Mouse (Mus musculus) Patski (cell line): Measurements from ENCODE around the gene Mbd6. TPM values are rescaled to one million over a fixed set of nuclear protein-coding genes. Genes with fewer than 3 reads are reported as not detected.

Experiments used
- ATAC-seq: fragments of 100-300 bp; one replicate; pipeline ENCODE4 v1.8.0; 2021
- CTCF ChIA-PET: fragments of 350-600 bp; sonication (Branson Sonifier 250); formaldehyde crosslinking; loops from one replicate; lab custom pipeline; 2022; ENCODE audit warnings: inconsistent platforms; lab: Charles Lee
- POLR2A ChIA-PET: fragments of 350-600 bp; sonication (Branson Sonifier 250); formaldehyde crosslinking; loops from one replicate; lab custom pipeline; 2022; ENCODE audit warnings: antibody characterized with exemption, inconsistent platforms; lab: Charles Lee
- DNase-seq: peaks from one replicate; pipeline ENCODE4 v3.0.0-alpha.2; 2011; ENCODE audit warnings: low read depth, low spot score
- H3K27me3 ChIP-seq: fragments of 371-371 bp; one replicate; pipeline ENCODE4 v1.5.1; 2021
- CTCF ChIP-seq: fragments of 100-300 bp; IDR thresholded peaks from one replicate; pipeline ENCODE4 v1.5.1; 2021
- in situ Hi-C: fragments of 300-500 bp; cut with MboI; formaldehyde crosslinking; loops from 3 replicates; pipeline ENCODE4 v1.11.1; 2018; ENCODE audit warnings: low pct_unique_long_range_greater_than_20kb, mixed read lengths
- polyA plus RNA-seq: library from polyadenylated mRNA; unstranded; gene quantifications from one replicate; pipeline ENCODE4 v1.2.3, GENCODE M21; 2021

Gene Mbd6
- polyA plus RNA-seq, 1 experiment from 2014 or later: 55.1 TPM

DNA sequence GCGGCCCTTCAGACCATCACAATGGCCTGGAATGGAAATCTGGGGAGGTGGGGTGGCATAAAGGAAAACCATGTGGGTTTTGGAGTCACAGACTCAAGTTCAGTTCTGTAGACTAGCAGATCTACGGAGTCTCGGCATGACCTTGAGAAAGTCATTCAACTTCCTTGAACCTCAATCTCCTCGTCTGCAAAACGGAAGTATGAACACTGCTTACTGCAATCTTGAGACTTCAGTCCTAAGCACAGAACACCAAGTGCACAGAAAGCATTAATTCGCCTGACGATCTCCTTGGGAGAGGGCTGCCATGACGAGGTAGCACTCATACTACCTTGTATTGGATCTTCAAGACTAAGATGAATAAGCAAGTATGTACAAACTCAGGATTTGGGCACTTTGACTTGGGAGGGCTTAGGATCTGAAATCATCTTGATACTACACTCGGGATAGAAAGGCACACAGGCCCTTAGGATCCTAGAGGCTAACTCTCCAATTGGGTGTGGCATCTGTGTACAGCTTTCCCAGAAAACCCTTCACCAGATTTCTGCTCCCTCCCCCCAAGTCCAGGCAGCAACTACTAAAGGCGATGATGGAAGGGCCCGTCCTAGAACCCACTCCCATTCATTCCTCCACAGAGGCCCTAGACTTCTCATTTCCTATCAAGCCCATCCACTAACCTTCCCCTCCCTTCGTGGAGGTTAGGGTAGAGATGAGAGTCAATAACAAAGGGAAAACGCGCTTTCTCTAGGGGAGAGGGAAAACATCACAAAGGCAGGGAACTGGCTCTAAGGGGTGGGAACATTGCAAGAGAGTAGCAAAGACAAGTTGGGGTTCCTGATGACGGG lies 26.9 kb downstream of the Mbd6 start:
- DNase-seq (no peak), ATAC-seq (no peak)
- POLR2A ChIA-PET: no interaction called here
- no peaks in the 10 kb centered on the region for H3K27me3 ChIP-seq
- in situ Hi-C loops: no loop called here
- TF ChIP-seq CTCF: no peak
- CTCF ChIA-PET: no interaction called here

DNA sequence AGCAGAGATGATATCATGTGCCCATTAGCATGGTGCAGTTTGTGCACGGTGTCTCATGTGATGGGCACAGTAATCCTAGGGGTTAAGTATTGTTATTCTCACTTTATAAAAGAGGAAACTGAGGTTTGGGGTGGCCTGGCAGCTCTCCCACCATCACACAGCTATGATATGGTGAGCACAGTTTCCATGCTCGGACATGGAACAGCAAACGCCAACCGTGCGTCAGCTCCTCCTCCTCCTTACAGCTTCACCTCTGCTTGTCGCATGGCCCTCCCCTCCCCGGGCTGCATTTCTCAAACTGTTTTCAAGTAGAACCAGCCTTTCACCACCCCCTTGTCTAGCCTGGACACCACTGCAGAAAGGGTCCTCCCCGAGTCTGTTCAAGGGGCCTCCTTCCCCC lies 30.3 kb downstream of the Mbd6 start:
- in situ Hi-C loops: loop anchor here (5.0 kb wide), 1 partner anchor 59 kb away; no protein-coding TSS in a partner anchor
- POLR2A ChIA-PET: no interaction called here
- CTCF ChIA-PET: interaction anchor here (1.1 kb wide), 1 partner anchor 76 kb away, joined by 3 read pairs; no protein-coding TSS in a partner anchor

DNA sequence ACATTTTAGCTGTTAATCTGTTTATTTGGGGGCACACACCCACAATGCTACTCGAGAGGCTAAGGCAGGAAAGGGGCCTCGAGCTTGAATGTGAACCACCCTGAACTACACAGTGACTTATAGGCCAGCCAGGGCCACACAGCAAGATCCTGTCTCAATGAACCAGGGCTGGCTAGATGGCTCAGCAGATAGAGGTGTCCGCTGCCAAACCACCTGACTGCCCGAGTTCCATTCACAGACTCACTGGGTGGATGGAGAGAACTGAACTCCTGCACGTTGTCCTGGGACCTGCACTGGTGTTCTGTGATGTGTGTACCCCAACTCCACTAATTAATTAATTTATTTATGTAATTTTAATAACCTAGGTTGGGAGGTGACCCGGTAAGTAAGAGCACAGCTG lies 31.0 kb downstream of the Mbd6 start:
- in situ Hi-C loops: loop anchor here (5.0 kb wide), 1 partner anchor 60 kb away; no protein-coding TSS in a partner anchor
- H3K27me3 ChIP-seq: no peaks in the 10 kb centered on the region
- ChIA-PET POLR2A (interaction anchor here (0.5 kb wide), 1 partner anchor 11 kb away, joined by 4 read pairs; no protein-coding TSS in a partner anchor), CTCF (interaction anchor here (1.1 kb wide), 1 partner anchor 32 kb away, joined by 3 read pairs; no protein-coding TSS in a partner anchor)
- DNase-seq: no peak
- ATAC-seq: no peak
- no peak for TF ChIP-seq CTCF

More for the DNA sequence above, 30.3 kb downstream of the Mbd6 start:
- TF ChIP-seq CTCF: no peak
- H3K27me3 ChIP-seq: no peaks in the 10 kb centered on the region
- no peak for DNase-seq
- ATAC-seq: no peak

DNA sequence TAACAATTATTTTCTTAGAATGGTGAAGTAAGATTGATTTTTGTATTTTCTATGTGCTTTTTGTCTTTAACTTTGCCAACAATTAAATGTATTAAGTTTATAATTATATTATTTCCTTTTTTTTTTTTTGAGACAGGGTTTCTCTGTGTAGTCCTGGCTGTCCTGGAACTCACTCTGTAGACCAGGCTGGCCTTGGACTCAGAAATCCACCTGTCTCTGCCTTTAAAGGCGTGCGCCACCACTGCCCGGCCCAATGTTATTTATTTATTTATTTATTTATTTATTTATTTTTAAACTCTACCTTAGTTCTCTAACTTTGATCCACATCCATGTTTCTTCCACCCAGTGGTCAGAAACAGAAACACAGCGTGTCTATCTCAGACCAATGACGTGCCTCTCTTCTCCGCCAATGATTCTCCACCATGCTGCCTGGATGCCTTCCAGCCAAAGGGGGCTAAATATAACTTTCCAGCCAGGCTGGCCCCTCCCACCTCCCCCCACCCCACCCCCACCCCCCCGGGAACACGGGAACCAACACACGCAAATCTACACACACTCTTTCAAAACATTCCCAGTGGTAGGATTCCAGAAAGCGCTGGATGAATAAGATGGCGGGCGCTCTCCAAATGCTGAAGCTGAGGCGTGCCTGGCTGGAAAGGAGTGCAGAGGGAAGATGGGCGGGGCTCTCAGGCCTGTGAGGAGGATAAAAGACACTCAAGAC lies 33.0 kb downstream of the Mbd6 start:
- POLR2A ChIA-PET: no interaction called here
- ATAC-seq (no peak), DNase-seq (no peak)
- in situ Hi-C loops: loop anchor here (5.0 kb wide), 1 partner anchor 62 kb away; no protein-coding TSS in a partner anchor
- H3K27me3 ChIP-seq: peaks cover 5% of the 10 kb centered on the region
- no peak for TF ChIP-seq CTCF
- CTCF ChIA-PET: no interaction called here

DNA sequence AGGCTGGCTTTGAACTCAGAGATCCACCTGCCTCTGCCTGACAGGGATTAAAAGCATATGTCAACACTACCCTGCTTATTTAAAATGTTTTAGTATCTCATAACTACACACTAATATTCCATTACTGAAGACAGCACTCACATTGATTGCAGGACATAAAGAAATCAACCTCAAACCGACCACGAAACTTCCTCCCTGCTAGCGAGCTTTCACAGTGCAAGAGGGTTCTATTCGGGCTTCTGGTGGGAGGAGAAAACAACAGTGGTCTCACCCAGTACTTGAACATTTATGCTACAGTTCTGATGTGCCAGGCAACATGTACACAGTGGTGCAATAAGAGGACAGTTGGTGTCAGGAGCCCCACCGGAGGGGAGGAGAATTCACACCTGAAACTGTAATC lies 38.0 kb downstream of the Mbd6 start:
- in situ Hi-C loops: no loop called here
- POLR2A ChIA-PET: interaction anchor here (0.7 kb wide), 1 partner anchor 94 kb away, joined by 3 read pairs; no protein-coding TSS in a partner anchor
- no peak for DNase-seq
- CTCF ChIA-PET: interaction anchor here (1.5 kb wide), 1 partner anchor 9 kb away, joined by 3 read pairs; no protein-coding TSS in a partner anchor
- H3K27me3 ChIP-seq: peaks cover 6% of the 10 kb centered on the region
- no peak for ATAC-seq
- no peak for TF ChIP-seq CTCF

DNA sequence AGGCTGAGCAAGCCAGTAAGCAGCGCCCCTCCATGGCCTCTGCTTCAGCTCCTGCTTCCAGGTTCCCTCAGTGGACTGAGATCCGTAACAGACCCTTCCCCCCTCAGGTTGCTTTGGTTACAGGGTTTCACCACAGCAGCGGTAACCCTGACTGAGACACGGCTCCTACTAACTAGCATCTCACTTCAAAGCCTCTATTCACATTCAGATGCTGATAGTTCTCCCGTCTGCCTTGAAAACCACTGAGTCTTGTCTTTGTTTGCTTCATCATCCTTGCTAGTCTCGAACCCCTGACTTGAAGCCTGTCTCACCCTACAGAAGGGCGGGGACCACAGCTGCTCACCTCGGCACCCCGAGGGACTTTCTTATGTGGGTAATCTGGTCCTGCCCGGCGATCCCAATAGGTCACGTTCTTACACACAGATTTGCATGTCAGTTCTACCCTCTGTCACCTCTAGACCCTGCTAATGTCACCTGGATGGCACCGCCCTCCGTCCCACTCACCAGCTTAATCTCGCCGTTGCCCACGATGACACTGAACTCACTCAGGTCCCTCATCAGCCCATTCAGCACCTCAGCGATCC lies 50.5 kb downstream of the Mbd6 start:
- no peak for ATAC-seq
- DNase-seq: no peak
- peaks cover 26% of the 10 kb centered on the region for H3K27me3 ChIP-seq
- TF ChIP-seq CTCF: no peak
- ChIA-PET POLR2A (interaction anchor here (0.8 to 1.3 kb wide), 2 partner anchors 15 to 40 kb away, joined by 3 read pairs; no protein-coding TSS in a partner anchor), CTCF (interaction anchor here (1.6 kb wide), 1 partner anchor 110 kb away, joined by 4 read pairs; no protein-coding TSS in a partner anchor)
- in situ Hi-C loops: no loop called here

DNA sequence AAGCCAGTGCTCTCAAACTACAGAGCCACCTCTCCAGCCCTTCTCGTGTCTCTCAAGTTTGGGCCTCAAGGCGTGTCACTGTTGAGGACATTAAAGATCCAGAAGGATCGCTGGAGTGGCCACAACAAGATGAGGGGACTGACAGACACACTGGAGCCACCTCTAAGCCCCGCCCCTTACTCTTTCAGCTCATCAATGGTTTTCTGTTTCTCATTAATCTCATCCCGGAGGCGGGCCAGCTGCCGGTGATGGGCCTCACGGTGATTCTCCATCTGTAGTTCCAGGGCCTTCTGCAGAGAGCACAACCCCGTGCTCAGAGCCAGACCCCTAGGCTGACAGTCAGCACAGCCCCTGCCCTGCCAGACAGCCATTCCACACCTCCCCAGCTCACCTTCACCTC lies 52.3 kb downstream of the Mbd6 start:
- no peak for TF ChIP-seq CTCF
- DNase-seq (no peak), ATAC-seq (no peak)
- H3K27me3 ChIP-seq: peaks cover 26% of the 10 kb centered on the region
- in situ Hi-C loops: no loop called here
- POLR2A ChIA-PET: no interaction called here
- CTCF ChIA-PET: no interaction called here

DNA sequence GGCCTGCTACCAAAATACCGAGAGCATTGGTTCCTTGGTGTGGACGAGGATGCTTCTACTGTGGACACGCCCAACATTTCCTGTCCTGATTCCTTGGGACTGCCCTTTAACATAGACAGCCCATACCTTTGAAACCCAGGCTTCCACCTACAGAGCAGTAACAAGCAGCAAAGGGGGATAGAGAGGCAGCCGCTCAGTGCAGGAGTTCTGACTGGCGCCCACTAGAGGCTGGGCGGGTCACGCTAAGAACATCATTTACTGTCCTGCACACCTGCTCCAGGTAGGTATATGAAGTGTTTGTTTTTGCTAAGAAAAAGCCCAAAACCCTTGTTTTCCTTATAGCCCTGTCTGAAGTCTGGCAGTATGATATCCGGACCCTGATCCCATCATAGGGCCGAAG lies 55.7 kb downstream of the Mbd6 start:
- H3K27me3 ChIP-seq: peaks cover 19% of the 10 kb centered on the region
- ATAC-seq (no peak), DNase-seq (no peak)
- TF ChIP-seq CTCF: no peak
- ChIA-PET CTCF (interaction anchor here (1.0 to 1.8 kb wide), 2 partner anchors 9 to 119 kb away, joined by 3 to 7 read pairs; no protein-coding TSS in a partner anchor), POLR2A (no interaction called here)
- in situ Hi-C loops: no loop called here

Other genes starting within 250 kb of the Mbd6 start
- 15.8 TPM for gene Mettl1, start 247.6 kb downstream of the Mbd6 start, polyA plus RNA-seq
- gene Eef1akmt3, start 247.5 kb downstream of the Mbd6 start, polyA plus RNA-seq: 0.44 TPM
- 0.51 TPM for gene Cyp27b1, start 240.8 kb downstream of the Mbd6 start, polyA plus RNA-seq
- gene March9, start 228.8 kb downstream of the Mbd6 start, polyA plus RNA-seq: 28.6 TPM
- 669 TPM for gene Cdk4, start 225.5 kb downstream of the Mbd6 start, polyA plus RNA-seq
- gene Tspan31, start 218.8 kb downstream of the Mbd6 start, polyA plus RNA-seq: 116 TPM
- 1.4 TPM for gene Agap2, start 213.7 kb downstream of the Mbd6 start, polyA plus RNA-seq
- gene Os9, start 167.9 kb downstream of the Mbd6 start, polyA plus RNA-seq: 173 TPM
- gene B4galnt1, start 123.8 kb downstream of the Mbd6 start, polyA plus RNA-seq: 112 TPM
- gene Slc26a10, start 108.4 kb downstream of the Mbd6 start, polyA plus RNA-seq: 0.85 TPM
- 106 TPM for gene Arhgef25, start 98.9 kb downstream of the Mbd6 start, polyA plus RNA-seq
- 155 TPM for gene Dtx3, start 93.3 kb downstream of the Mbd6 start, polyA plus RNA-seq
- 76.8 TPM for gene Pip4k2c, start 77.4 kb downstream of the Mbd6 start, polyA plus RNA-seq
- 0.44 TPM for gene Kif5a, start 25.7 kb downstream of the Mbd6 start, polyA plus RNA-seq
- gene Dctn2, start 22.6 kb downstream of the Mbd6 start, polyA plus RNA-seq: 307 TPM
- gene Mars, start 22.8 kb upstream of the Mbd6 start, polyA plus RNA-seq: 152 TPM
- gene Arhgap9, start 32.9 kb upstream of the Mbd6 start, polyA plus RNA-seq: not detected
- gene Gli1, start 53.0 kb upstream of the Mbd6 start, polyA plus RNA-seq: 0.23 TPM
- 0.01 TPM for gene Inhbe, start 65.4 kb upstream of the Mbd6 start, polyA plus RNA-seq
- gene Inhbc, start 81.4 kb upstream of the Mbd6 start, polyA plus RNA-seq: not detected
- gene R3hdm2, start 91.3 kb upstream of the Mbd6 start, polyA plus RNA-seq: 98.4 TPM
- gene Stac3, start 212.7 kb upstream of the Mbd6 start, polyA plus RNA-seq: 0.80 TPM
- gene Ndufa4l2, start 225.9 kb upstream of the Mbd6 start, polyA plus RNA-seq: 0.18 TPM
- 144 TPM for gene Shmt2, start 233.4 kb upstream of the Mbd6 start, polyA plus RNA-seq
- 6.0 TPM for gene Nxph4, start 245.5 kb upstream of the Mbd6 start, polyA plus RNA-seq